Mouse (Mus musculus) kidney, adult 2 months (tissue): Measurements from ENCODE around the gene Mast4.

Experiments
- CTCF ChIP-seq: fragments of 200-500 bp; conservative IDR thresholded peaks from 2 replicates; pipeline ENCODE4 v1.5.1; 2011; ENCODE audit warnings: low read depth, mild to moderate bottlenecking, control low read depth, low read length, moderate library complexity, mixed read lengths; ENCODE audit not compliant: insufficient read depth, insufficient read length
- POLR2A ChIP-seq: fragments of 200-500 bp; IDR thresholded peaks from one replicate; pipeline ENCODE4 v1.6.1; 2011; ENCODE audit warnings: low read depth, low read length, control low read depth

DNA sequence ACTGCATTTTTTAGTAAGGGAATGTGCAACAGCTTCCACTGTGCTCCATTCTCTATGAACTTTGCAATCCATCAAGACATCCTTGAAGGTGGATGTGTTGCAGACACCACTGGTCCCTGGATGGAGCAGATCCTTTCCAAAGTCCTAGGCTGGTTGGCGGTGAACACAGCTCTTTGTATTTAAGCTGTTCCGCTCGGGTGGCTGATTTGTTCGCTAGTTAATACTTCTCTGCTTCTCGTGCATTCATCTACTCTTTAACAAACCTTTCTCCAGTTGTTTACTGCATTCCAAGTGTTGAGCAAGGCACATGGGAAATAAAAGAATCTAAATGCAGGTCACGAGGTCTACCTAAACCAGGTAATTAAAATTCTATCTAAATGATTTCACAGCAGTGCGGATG lies 384.5 kb downstream of the Mast4 start:
- no peak for TF ChIP-seq CTCF
- TF ChIP-seq POLR2A = no peak
